Mouse (Mus musculus) neural tube, embryonic 15.5 days (tissue): ENCODE data around the gene D930007J09Rik. TPM values are rescaled to one million over a fixed set of nuclear protein-coding genes. Genes with fewer than 3 reads are reported as not detected.

Experiments used
- polyA plus RNA-seq: library from polyadenylated mRNA; unstranded; fragments of >200 nt; fragmentation: Nextera tagmentation; extraction: Ambion mirVana; gene quantifications from 2 replicates; pipeline ENCODE4 v1.2.1, GENCODE M21; 2015

Gene D930007J09Rik
- polyA plus RNA-seq, 1 experiment from 2014 or later, result not detected

Other genes with a start within 250 kb of the D930007J09Rik start
- 0.40 and 0.52 TPM in 2 replicates for gene Mylk4, start 18.9 kb downstream of the D930007J09Rik start, polyA plus RNA-seq
- gene Wrnip1, start 811 bp downstream of the D930007J09Rik start, polyA plus RNA-seq, result 35.8 and 42.8 TPM in 2 replicates
- gene Serpinb1a, start 48.3 kb upstream of the D930007J09Rik start, polyA plus RNA-seq, result 3.3 and 18.5 TPM in 2 replicates
- gene Serpinb1c, start 95.4 kb upstream of the D930007J09Rik start, polyA plus RNA-seq, result 0.20 TPM in 1 of 2 replicates, not detected in the other
- 1.4 and 4.0 TPM in 2 replicates for gene Serpinb6b, start 162.4 kb upstream of the D930007J09Rik start, polyA plus RNA-seq
- gene Serpinb9, start 200.4 kb upstream of the D930007J09Rik start, polyA plus RNA-seq, result 2.0 and 4.3 TPM in 2 replicates
- gene Serpinb9b, start 224.6 kb upstream of the D930007J09Rik start, polyA plus RNA-seq, result 0.32 and 0.50 TPM in 2 replicates